Mouse (Mus musculus) layer of hippocampus, adult 8-10 months (tissue): ENCODE data around the gene Fam111a. TPM values are rescaled to one million over a fixed set of nuclear protein-coding genes. Genes with fewer than 3 reads are reported as not detected.
"Not testable (repeated sequence)": the region's sequence is repeated elsewhere in the genome, so short reads cannot be mapped to it uniquely, and the experiment has no call there.

ENCODE experiments used
- DNase-seq, 2 experiments: peaks; one replicate each; pipeline ENCODE4 v3.0.0; 2022; ENCODE audit warnings: low spot score in 2 of 2
- total RNA-seq, 4 experiments: library from RNA; stranded (reverse); gene quantifications; 2 replicates each; pipeline ENCODE4 v1.2.4; 2022

The Fam111a gene
- 1 to 10 TPM; 1.4 to 3.9 (median 2.3) TPM for total RNA-seq

DNA sequence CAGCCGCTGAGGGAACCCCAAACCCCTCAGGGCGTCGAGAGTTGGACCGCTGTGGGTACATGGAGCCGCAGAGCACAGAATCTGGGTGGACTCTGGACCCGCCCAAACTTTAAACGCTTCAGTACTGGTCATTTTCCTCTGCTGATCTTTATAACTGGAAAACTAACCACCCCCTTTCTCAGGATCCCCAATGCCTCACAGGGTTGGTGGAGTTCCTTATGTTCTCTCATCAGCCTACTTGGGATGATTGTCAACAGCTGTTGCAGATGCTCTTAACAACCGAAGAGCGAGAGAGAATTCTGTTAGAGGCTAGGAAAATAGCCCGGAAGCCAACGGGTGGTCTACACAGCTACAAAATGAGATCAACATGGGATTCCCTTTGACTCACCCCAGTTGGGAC lies at the start of gene Fam111a:
TSS of gene Fam111a (plus strand) at position 301 of the 400 bp plus-strand sequence.
- not testable (repeated sequence) for DNase-seq

DNA sequence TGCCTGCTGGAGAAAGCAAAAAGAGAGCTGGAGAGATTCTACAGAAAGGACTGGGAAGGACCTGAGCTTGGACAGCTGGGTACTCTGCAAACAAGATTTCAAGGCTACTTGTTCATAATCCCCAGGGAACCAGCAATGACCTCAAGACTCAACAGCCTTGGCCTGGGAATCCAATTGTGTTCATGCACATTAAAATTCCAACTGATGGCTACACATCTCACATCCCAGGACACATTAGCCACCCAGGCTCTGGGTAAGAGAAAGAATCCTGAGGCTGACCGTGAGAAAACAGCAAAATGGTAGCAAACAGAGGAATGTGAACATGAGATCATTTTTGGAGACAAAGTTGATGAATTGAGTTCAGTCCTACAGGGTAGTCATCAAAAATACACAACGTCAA lies 49.3 kb upstream of the Fam111a start:
- DNase-seq, result no peak

DNA sequence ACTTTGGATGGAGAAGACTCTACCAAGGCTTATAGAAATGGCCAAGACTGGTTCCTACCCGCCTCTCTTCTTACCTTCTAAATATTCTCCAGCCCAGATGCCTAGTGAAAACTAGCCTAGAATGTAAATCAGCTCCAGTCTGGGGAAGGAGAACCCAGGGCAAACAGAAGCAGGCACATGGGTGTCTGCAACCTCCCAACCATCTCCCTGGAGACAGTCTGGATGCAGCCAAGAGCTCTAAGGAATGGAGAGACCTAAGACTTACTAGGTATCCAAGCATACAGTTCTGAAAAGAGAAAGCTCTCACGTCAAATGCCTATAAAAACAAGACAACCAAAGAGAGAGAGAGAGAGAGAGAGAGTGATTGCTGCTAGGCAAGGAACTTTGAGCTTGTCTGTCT lies 47.6 kb upstream of the Fam111a start:
- DNase-seq, result no peak

DNA sequence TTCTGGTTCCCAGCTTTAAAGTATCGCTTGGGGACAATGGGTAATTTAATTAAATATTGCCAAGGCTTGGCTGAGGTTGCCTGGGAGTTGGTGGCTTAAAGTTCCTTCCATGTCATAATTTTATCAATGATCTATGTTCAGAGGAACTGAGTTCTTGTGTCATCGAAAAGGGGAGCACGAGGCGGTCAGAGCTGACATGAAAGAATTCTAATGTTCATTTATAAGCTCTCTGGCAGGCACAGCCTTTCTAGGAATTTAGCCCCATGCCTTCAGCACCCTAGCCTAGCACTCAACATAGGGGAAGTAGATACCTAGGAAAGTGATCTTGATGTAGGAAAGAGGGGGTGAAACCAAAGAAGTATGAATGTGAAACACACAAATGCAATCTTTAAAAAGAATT lies 47.2 kb upstream of the Fam111a start:
- DNase-seq, result no peak

DNA sequence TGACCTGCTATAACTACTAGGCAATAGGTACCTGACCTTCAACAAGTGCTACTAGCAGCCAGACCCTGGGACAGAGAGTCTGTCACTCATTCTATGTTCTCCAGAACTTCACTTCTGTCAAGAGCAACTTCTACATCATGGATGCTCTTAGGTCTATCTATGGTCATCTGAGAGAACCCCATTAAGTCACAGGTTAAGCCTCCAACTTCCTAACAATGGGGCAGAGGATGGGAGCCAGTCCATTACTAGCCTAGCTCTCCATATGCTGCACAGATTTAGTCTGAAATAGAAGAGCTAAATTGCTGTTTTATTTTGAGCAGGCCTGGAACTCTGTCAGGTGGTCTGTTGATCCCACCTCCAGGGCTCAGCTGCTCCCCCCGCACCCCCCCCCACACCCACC lies 46.6 kb upstream of the Fam111a start:
- DNase-seq, result no peak

DNA sequence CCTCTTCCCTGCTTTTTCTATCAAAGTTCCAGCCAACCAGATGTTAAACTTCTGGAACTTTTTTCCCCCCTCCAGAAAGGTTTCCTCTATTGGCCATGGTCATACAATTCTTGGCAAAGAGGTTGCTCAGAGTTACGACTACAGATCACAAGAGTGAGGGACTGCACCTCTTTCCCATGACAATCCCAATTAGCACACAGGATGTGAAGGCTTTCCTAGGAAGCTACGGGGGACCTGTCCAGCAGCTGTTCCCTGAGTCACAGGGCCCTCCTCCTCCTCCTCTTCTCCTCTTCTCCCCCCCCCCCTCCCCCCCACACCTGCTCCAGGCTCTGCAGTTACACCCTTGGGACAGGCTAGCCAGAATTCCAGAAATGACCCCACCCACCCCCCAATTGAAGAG lies 46.1 kb upstream of the Fam111a start:
- no peak for DNase-seq

DNA sequence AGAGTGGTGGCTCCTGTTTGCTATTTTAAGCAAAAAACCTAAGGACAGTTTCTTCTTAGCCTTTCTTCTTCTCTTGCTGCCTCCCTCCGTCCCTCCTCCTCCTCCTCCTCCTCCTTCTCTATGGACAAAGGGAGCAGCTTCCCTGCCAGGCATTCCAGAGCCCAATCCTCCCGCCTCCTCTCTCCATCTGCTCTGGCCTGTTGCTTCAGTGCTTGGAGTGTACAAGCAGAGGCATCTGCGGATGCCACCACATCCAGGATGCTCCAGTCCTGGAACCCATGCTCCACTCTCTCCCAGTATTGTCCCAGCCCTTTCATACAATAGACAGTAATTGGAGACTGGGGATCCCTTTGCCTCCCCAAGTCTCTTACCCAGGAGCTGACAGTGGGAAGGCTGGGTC lies 45.4 kb upstream of the Fam111a start:
- peak; percentile 82 to 83 for DNase-seq

DNA sequence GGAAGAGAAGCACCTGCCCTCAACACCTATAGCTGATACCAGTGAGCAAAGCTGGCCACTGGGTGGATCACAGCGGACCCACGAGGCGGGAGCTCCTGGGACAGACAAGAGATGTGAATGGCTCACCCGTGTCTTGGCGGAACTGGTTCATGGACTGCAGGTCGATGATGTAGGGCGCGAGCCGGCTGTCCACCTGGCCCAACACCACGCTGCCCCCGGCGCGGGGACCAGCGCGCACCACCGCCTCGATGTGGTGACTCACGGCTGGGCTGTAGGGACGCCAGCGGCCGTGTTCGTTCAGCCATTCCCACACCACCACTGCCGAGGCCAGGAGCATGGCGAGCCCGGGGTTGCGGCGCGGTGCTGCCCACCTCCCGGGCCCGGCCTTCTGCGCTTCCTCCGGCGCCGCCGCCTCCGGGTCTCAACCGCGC lies 44.6 kb upstream of the Fam111a start:
- DNase-seq, result peak in 1 of 2 experiments; percentile 45

DNA sequence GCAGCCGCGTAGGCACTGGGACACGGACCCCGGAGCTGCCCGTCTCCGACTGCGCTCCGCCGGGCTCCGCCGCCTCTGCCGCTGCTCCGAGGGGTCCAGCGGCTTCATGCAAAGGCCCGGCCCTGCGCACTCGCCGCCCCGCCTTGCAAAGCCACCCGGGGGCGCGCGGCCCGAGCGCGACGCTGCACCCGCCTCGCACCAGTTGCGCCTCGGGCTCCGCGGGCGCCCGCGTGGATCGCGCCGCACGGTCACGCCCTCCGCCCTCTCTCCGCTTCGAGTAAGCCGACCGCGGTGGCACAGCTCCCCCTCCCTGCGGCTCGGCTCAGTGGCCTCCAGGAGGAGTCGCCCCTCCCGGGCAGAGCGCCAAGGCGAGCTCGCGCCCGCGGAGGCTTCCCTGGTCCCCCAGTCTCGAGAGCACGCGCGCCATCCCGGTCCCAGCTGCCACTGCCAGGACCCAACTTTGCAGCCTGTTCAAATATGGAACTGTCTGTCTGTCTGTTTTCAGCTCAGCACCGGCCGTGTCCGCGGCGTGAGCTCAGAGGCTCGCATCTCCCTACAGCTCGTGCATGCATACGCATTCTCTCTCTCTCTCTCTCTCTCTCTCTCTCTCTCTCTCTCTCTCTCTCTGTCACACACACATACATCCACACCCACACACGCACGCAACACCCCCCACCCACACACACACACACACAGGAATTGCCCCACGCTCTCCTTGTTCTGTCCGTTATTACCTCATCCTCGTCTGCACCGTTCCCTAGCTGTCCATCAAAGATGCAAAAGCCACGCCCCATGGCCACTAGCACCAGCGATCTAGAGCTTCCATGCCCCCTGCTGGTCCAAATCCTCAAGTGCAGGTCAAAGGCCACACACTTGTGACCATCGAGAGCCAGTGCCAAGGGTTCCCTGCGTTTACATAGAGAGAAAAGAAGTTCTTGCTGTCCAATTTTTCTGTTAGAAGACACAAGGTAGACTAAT lies 43.9 kb upstream of the Fam111a start, which contains the start of gene Dtx4:
TSS of gene Dtx4 (minus strand) at position 85 of the 978 bp plus-strand sequence.
- peak; percentile 92 to 95 for DNase-seq

DNA sequence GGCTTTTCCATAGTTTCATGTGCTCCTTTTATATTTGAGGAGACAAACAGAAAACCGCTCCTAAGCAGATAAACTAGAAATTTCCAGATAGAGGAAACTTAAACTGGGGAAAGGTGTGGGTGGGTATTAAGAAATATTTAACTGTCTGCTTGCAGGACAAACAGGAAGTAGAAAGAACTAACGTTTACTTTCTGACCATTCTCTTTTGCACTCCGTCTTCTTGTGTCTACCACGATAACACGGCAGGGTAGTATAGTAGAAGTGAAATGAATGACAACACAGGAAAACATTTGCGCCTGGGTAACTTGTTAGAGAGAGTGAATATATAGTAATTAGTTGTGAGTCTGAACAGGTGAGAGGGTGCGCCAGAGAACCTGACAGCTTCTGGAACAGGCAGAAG lies 42.8 kb upstream of the Fam111a start:
- no peak for DNase-seq

DNA sequence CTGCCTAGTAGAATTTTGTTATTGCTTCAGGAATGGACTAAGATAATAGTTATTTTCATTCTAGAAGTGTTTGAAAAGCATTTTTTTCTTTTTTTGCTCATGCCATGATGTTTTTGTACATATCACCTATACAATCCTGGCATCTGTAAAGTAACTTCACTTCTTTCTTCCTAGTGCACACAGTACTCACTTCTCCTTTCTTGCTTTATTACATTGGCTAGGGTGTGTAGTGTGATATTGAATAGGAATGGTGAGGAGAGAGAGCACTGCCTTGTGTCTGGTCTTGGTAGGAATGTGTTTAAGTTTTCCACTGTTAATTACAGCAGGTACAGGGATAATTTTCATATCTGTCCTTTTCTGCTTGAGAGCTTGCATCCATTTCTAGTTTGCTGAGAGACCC lies 30.9 kb upstream of the Fam111a start:
- DNase-seq, result no peak

DNA sequence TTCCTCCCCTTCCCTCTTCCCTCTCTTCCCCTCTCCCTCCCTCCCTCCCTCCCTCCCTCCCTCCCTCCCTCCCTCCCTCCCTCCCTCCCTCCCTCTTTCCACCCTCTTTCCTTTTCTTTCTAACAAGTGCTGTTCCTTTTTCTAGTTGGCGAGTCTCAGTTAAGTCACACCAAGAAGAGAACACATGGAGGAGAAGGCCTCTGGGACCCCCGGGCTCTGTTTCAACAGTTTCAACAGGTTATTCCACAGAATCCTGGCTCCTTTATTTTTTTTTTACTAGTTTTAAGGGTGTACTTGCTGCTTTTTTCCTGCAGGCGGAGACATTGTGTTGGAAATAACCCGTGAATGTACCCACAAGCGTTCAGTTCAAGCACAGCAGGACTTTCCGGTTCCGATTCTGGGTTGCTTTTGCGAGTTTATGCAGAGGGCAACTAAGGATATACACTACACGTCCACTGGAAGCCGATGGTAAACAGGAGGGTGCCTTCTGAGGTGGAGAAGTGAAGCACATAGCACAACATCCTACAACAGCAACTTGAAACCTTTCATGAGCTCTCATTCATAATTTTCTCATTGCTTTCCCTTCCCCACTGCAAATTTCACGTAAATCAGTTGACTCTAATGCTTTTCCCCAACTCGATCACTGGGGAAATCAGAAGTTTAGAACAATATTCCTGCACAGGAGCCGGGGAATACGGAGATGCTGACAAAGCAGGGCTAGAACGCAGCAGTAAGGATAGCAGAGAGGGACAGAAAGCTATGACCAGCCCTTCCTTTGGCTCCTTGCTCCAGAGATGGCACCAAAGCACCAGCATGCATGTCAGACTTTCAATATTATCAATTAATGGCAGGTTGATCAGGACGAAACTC lies 27.6 kb upstream of the Fam111a start:
- DNase-seq, result peak; percentile 38 to 63

DNA sequence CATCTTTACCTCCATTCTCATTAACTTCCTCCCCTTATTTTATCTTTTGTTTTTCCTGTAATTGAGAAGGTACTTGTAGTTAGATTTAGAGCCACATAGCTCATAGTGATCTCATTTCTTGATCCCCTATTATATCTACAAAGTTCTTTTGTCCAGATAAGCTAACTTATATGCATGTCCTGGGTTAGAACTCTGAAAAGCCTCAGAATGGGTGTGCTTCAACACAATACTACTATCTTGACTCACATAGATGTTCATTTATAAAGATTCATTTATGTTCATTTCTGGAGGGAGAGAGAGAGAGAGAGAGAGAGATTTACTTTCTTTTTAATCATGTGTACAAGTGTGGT lies 27.0 kb upstream of the Fam111a start:
- DNase-seq, result no peak

DNA sequence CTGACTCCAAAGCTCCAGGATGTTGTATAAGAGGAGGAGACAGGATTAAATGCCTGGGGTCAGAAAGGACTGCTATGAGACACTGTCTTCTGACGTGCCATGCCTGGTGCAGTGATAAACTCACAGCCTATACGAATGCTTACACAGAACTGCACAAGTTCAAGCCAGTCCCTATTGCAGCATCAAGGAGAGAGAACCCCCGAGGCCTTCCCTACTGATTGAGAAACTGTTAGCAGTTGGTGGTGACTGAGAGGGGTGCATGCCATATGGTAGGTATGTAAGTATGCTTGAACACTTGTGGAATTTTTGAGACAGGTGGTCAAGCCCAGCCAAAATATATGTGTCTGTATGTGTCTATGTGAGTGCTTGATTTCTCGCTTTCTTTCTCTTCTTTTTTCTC lies 22.2 kb upstream of the Fam111a start:
- DNase-seq, result no peak

DNA sequence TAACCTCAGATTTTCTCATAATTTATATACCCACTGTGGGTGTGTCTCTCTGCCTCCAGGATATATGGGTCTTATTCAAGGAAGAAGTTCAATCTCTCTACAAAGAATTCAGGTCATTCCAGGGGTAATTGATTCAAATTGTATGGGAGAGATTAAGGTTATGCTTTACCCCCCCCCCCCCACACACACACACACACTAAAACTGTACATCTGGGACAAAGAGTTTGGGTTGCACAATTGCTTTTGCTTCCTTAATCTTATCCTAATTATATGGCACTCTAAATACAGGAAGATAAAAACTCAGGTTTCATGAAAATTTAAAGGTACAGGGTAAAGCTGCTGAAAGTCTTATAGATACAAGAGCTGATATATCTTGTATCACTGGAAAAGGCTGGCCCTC lies 8.4 kb upstream of the Fam111a start:
- no peak for DNase-seq

DNA sequence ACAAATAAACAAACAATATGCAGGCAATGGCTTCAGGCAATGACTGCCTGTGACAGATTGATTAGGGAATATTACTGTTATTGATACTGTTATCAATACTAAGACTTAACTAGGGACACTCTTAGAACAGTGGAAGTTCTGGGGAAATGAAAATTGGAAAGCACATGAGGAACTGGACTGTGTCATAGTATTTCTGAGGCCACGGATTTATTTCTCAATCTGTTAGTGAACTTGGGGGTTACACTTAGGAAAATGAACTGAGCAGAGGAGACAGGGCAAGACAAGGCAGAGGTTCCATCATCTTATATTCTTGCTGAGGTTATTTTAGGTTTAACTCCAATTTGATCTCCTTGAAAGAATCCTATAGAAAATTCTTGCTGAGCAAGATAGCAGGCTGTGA lies 5.6 kb upstream of the Fam111a start:
- DNase-seq, result no peak

DNA sequence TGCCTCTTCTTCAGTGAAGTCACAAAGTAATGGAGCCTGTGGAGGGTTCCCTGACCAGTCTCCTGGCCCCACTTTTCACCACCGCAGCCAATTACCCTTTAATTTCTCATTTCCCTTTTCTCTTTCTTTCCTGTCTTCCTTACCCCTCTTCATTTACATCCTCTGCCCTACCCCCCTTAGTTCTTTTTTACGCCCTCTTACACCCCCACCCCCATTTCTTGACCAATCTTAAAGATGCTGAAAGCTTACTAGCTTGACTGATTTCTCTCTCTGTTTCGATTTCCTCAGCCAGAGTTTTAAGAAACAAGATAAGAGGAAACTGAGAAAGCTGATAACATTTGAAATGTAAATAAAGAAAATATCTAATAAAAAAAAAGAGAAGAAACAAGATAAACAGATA lies 4.8 kb upstream of the Fam111a start:
- no peak for DNase-seq

DNA sequence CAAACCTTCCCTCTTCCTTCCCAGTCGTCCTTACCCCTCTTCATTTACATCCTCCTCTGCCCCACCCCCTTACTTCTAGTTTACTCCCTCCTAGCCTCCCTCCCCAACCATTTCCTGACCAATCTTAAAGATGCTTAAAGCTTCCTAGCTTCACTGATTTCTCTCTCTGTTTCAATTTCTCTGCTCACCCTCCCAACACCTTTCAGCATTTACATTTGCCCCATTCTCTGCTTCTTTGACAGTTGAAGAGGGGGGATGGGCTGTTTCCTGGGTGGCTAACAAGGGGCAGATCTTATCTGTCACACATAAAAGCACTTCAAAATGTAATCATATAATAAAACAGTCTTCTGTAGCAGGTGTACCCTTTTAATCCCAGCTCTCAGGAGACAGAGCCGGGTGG lies 3.9 kb upstream of the Fam111a start:
- DNase-seq, result no peak

DNA sequence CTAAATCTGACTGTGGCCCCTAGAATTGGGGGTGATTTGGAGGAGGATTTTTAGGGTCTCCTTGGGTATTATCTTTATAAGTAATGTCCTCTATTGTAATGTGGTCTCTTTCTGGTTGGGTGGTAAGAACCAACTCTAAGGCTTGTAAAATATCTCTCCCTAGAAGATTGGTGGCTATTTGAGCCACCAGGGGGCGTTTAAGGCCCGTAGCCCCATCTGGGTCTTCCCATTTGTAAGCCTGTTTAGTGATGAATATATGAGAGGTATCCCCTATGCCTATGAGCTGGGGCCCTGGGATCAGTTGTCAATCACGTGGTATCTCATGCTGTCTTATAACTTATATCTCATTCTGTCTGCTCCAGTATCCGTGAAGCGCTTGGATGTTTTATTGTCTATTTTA lies 3.6 kb downstream of the Fam111a start:
- DNase-seq, result no peak

DNA sequence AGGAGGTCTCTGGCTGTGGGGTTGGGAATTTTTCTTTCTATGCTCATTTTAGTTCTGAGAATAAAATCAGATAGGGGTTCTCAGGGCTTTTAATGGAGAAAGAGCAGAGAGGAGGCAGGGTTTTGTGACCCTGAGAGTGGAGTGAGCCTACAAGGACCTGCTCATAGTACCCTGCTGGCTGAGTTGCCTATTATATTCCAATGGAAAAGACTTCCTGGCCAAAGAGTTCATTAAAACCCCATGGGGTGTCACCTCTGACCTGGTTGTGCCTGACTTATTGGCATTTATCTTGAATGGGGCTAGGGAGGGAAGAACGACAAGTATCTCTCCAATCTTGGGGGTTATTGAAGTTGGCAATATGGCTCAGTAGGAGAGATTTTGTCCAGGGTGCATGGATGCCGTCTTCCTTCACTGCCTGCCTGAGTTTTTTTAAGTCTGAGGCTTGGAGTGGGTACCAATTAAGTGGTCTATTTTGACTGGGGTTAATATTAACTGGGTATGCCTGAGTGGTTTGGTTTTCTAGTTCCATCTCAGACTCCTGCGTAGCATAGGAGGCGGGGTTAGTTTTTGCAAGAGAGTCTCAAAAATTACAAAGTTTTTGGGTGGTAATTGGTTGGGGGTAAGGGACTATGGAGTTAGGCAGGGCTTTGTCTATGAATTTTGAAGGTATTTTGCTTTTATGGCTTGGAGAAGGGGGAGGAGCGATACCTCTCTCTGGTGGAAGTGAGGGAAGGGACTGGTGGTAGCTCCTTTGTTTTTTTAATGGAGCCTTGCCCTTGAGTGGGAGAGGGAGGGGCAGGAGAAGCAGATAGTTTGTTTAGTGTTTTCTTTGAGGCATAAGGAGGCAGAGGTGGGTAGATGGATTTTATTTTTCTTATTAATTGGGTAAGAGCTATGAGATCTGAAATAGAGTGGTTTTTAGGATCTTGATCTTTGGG lies 4.7 kb downstream of the Fam111a start:
- DNase-seq, result no peak

DNA sequence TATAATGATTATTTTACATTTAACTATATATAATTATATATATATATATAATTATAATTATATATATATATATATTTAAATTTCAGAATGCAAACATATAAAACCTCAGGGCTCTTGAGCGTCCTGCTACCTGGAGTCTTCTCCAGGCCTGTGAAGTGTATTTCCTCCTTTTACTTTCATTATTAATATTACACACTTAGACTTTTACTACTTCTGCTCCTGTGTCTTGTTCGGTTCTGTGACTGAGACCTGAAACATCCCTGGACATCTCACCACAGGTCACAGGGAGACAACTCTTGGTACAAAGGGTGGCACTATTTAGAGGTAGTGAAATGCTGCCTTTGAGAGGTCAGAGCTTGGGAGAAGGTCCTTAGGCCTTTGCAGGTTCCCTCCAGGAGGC lies 10.8 kb downstream of the Fam111a start:
- no peak for DNase-seq
